Mouse (Mus musculus): ENCODE data around the gene Msmp.
"Not testable (repeated sequence)": the region's sequence is repeated elsewhere in the genome, so short reads cannot be mapped to it uniquely, and the experiment has no call there.

The Msmp gene

DNA sequence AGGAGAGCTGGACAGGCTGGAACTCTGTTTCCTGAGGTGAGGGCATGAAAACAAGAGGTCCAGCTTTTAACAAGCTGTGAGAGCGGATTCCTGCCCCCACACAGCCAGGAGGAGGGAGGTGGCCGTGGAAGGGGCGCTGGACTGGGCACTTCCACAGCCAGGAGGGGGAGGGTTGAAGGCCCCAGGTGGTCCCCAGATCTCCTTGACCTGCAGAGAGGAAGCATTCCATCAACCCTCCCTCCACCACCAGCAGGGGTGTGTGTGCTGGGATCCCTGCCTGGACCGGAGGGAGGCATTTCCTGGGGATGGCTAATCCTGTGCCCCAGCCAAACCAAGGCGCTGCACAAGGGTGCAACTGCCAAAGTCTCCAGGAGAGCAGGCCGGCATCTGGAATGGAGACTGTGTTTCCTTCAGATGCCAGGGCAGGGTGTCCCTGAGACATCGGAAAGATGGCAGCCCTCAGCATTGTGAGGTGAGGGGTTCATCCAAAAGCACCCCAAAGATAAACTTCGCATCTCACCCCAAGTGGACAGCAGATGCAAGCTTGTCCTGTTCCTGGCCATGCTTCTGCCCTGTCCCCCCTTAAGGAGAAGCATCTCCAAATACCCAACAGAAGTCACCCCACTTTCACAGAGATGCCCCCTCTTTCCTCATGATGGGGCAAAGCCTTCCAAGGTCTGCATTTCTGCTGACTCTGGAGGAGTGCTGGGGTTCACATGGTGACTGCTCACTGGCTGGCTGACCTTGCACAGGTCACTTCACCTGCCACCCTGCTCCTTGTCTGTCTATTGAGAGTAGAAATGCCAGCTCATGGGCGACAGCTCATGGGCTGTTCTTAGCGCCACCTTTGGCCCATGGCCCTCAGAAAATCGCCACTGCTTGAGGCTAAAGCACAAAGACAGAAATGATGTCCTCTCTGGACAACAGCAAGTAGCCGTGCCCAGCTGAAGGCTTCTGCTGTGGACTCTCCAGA is at the start of gene Msmp:
Msmp (minus strand) TSS at position 51 of the 973 bp plus-strand sequence.
- DNase-seq: no peak

GRCm38 (mm10) chr4:43633736-43634135 is 49.4 kb upstream of the Msmp start:
- DNase-seq: no peak

GRCm38 (mm10) chr4:43633296-43633695 is 49.0 kb upstream of the Msmp start:
- peak in 1 of 2 experiments; percentile 10 for DNase-seq

DNA sequence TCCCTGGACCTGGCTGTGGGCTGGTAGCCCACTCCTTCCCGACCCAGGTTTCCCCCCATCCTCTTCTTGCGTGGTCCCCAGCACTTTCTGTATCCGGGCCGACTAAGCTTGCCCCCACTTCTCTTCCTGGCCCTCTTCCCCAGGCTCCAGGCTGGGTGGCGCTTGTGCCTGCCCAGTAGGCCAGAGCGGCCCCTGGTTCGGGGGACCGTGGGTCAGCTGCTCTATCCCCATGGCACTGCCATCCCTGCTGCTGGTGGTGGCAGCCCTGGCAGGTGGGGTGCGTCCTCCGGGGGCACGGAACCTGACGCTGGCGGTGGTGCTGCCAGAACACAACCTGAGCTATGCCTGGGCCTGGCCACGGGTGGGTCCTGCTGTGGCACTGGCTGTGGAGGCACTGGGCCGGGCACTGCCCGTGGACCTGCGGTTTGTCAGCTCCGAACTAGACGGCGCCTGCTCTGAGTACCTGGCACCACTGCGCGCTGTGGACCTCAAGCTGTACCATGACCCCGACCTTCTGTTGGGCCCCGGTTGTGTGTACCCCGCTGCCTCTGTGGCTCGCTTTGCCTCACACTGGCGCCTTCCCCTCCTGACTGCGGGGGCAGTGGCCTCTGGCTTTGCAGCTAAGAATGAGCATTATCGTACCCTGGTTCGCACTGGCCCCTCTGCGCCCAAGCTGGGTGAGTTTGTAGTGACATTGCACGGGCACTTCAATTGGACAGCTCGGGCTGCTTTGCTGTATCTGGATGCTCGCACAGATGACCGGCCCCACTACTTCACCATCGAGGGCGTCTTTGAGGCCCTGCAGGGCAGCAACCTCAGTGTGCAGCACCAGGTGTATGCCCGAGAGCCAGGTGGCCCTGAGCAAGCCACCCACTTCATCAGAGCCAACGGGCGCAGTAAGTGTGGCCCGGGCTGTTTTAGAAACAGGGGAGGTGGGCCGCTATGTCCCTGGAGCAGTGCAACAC is 47.9 kb upstream of the Msmp start:
- DNase-seq: peak; percentile 55 to 59

DNA sequence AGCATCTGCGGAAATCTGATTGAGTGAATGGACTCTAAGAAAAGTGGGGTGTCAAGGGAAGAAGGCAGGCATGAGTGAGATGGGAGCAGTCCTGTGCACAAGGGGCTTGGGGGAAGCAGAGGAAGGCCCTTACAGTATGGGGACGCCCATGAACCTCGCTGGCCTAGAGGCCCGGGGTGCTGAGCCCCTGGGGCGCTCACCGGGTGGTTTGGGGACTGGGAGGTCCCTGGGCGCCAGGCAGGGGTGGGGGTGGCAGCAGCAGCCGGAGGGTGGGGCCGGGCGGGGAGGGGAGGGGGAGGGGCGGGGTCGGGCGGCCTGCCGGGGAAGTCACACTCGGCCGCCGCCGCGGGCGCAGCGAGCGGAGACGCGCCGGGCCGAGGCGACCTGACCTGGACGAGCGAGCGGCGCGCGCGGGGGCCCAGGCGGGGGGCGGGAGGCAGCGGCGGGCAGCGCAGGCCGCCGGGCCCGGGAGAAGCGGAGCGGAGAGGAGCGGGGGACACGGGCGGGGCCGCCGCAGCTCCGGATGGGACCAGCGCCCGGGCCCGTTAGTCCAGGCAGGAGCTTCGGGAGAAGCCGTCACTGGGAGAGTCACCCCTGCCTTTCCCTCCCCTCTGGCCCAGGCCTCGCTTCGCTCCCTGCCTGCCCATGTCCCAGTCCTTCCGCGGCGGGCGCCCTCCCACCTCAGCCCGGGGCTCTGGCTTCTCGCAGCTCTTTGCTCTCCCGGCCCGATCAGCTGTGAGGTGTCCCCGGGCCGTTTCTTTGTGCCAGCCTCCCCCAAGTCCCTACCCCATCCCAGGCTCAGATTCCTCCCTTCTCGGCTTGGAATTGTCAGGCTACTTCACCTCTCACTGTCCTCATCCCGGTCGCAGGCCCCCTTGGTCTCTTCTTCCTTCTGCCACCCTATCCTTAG is 47.0 kb upstream of the Msmp start, which contains the start of gene Npr2:
Npr2 (plus strand) TSS at position 890 of the 910 bp plus-strand sequence.
- DNase-seq: peak; percentile 71 to 73

DNA sequence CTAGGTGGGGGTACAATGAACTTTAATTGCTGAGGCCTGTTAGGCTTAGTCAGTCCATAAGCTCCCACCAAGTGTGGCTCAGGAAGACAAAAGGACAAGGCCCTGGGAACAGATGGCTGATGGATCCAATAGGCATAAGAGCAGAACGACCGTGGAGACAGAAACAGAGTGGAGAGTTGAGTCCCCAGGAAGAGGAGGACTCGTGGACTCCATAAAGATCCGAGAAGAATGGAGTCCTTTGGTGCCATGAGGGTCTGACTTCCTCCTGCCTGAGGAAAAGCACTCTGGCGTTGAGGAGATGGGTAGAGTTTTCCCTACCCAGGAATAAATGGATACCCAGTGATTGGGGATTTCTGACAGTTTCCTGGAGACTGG is 46.4 kb upstream of the Msmp start:
- DNase-seq: peak in 1 of 2 experiments; percentile 37

- peak; percentile 91 to 94 for DNase-seq
Observed at GRCm38 (mm10) chr4:43630030-43630581, 45.8 kb upstream of the Msmp start.

GRCm38 (mm10) chr4:43629106-43629817 is 45.0 kb upstream of the Msmp start:
- DNase-seq: peak; percentile 66 to 68

- no peak for DNase-seq
Observed at GRCm38 (mm10) chr4:43620146-43620778, 36.0 kb upstream of the Msmp start.

- DNase-seq: no peak
Observed at GRCm38 (mm10) chr4:43613060-43613730, 28.9 kb upstream of the Msmp start.

- no peak for DNase-seq
Observed at GRCm38 (mm10) chr4:43612534-43612933, 28.2 kb upstream of the Msmp start.

DNA sequence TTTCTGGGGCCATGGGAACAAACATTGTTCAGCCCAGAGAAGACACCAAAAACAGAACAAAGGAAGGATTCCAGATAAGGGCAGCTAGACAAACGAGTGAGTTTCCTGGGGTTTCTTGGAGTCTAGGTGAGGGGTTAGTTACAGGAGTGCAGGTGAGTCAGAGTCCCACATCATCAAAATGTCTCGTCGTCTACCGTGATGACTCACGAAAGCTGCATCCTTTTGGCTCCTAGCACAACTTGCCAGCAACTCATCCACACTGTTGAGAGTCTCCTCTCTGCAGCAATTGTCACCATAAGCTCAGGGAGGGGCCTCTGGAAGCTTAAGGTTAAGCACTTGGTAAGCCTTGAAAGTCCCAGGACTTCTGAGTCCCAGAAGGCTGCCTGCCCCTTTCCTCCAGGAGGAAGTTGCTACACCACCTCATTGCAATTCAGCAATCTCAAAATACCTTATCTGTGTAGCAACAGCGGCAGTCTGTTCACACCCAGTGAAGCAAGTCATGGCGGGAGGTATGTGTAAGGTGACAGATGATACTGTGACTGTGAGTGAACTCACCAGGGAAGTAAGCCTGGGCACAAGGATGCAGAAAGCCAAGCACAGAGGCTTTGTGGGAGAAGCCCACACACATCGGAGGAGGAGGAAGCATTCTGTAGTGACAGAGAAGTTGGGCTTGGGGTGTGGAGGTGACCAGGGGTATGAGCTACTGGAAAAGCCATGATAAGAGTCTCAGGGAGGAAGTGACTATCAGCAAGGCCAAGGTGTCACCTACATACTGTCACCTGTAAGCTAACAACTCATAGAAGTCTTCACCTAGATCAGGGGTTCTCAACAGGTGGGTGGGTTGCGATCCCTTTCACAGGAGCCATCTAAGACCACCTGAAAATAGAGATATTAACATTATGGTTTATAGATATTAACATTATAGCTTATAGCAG is 20.7 kb upstream of the Msmp start:
- DNase-seq: no peak

GRCm38 (mm10) chr4:43604099-43604498 is 19.8 kb upstream of the Msmp start:
- DNase-seq: no peak

DNA sequence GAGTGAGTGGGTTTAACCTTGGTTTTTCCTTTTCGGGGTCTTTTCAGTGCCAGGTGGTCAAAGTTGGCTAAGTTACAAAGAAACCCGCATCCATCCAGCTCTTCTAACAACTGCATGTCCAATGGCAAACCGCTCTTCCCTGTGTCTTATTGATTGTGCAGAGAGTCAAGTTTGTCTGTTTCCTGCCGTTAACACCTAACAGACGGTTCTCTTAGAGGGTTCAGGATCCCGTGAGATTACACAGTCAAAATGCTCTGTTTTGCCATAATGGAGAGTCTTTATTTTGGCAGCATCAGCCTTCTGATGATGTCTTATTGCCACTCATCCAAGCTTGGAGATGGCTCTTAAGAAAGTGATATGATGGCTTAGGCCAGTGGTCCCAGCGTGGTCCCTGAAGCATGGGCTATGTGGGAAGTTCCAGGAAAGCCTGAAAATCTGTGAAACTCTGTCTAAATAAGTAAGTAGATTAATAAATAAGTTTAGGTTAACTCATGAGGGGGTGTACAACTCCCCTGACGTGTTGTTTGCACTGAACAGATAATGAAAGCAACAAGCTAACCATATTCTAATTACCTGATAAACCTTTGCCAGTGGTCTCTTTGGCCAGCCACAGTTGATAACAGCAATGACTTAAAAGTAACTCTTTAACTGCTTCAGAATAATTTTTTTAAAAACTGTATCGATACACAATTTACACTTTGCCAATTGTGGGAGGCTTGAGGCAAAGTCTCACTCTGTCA is 16.1 kb upstream of the Msmp start:
- DNase-seq: no peak

DNA sequence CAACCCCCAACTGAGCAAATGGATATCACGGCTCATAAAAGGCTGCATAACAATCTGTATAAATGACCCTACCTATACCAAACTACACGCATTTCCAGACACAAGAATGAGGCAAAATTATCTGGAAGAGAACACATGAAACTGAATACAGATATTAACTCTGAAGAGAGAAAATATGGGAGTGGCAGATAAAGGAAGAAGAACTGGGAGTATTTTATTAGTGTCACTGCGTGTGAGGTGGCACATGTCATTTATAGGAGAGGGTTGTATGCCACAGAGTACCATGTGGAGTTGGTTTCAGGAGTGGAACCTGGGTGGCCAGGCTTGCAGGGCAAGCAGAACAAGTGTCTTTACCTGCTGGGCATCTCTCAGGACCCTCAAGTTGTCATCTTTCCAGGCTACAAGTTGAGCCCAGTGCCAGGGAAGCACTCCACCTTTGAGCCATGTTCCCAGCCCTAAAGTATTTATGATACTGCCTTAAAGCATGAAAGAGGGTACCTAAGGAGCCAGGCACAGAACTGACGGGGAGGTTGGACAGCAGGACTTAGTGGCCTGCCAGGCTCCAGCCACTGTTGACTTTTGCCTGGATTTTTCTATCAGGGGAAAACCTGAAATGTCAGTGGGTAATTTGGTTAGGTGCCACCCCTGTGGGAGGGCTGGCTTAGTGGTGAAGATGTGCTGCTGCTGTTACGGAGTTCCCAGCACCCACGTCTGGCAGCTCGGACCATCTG is 14.5 kb upstream of the Msmp start:
- no peak for DNase-seq

GRCm38 (mm10) chr4:43598200-43598599 is 13.9 kb upstream of the Msmp start:
- no peak for DNase-seq

DNA sequence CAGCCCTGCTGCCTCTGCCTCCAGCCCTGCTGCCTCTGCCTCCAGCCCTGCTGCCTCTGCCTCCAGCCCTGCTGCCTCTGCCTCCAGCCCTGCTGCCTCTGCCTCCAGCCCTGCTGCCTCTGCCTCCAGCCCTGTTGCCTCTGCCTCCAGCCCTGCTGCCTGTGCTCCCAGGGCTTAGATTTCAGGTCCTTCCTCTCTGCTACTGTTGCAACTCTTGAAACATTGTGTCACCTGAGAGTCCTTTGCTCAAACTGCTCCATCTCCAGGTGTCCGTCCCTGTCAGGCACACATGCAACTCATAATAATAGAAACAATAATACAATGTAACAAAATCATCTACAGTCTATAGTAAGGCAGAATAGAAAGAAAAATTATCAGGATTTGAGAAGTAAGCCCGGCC is 12.3 kb upstream of the Msmp start:
- not testable (repeated sequence) for DNase-seq
